Mouse (Mus musculus): ENCODE measurements around the gene Uhrf2.

- TF ChIP-seq POU5F1 (IDR thresholded peaks at IDR 0.05; ENCODE audit: borderline replicate concordance, low read length) (no peak), CTCF (conservative IDR thresholded peaks at IDR 0.05; ENCODE audit: low read length) (no peak), NANOG (IDR thresholded peaks at IDR 0.05; ENCODE audit: borderline replicate concordance, low read length) (no peak)
Observed at GRCm38 (mm10) chr19:30097039-30097438, 66.7 kb downstream of the Uhrf2 start.

Data from E14TG2a.4 (cell line).